Mouse (Mus musculus) stomach, postnatal 0 days (tissue): ENCODE measurements around the gene Rab21. TPM values are rescaled to one million over a fixed set of nuclear protein-coding genes. Genes with fewer than 3 reads are reported as not detected.

Experiments
- ATAC-seq: fragments of 200-750 bp; cut with Nextera tagmentation; 2 replicates; pipeline ENCODE4 v1.8.0; 2017; ENCODE audit not compliant: low FRiP score, low TSS enrichment
- DNase-seq: peaks from one replicate; pipeline ENCODE4 v3.0.0-alpha.2; 2016; ENCODE audit warnings: low spot score
- H3K27ac ChIP-seq: fragments of 300-500 bp; sonication (generic); replicated peaks from 2 replicates; pipeline ENCODE4 v1.5.1; 2014; ENCODE audit warnings: mild to moderate bottlenecking, control low read depth
- H3K27me3 ChIP-seq: fragments of 300-500 bp; sonication (generic); 2 replicates; pipeline ENCODE4 v1.6.1; 2014; ENCODE audit warnings: low read length; ENCODE audit not compliant: control insufficient read depth, insufficient read depth
- H3K36me3 ChIP-seq: fragments of 300-500 bp; sonication (generic); 2 replicates; pipeline ENCODE4 v1.6.1; 2014; ENCODE audit warnings: low read length, mixed read lengths; ENCODE audit not compliant: control insufficient read depth, insufficient read depth
- H3K4me1 ChIP-seq: fragments of 300-500 bp; sonication (generic); replicated peaks from 2 replicates; pipeline ENCODE4 v1.6.1; 2014; ENCODE audit warnings: antibody characterized with exemption; ENCODE audit not compliant: control insufficient read depth, insufficient read depth
- H3K4me2 ChIP-seq: fragments of 300-500 bp; sonication (generic); replicated peaks from 2 replicates; pipeline ENCODE4 v1.6.1; 2014; ENCODE audit warnings: low read depth, mild to moderate bottlenecking, control low read depth, moderate library complexity
- H3K4me3 ChIP-seq: fragments of 300-500 bp; sonication (generic); 2 replicates; pipeline ENCODE4 v1.5.1; 2014; ENCODE audit warnings: low read depth, low read length, control low read depth
- H3K9ac ChIP-seq: fragments of 300-500 bp; sonication (generic); 2 replicates; pipeline ENCODE4 v1.6.1; 2014; ENCODE audit warnings: mild to moderate bottlenecking, low read length, control low read depth, mixed read lengths
- H3K9me3 ChIP-seq: fragments of 300-500 bp; sonication (generic); 2 replicates; pipeline ENCODE4 v1.6.1; 2016; ENCODE audit warnings: low read length; ENCODE audit not compliant: control insufficient read depth
- CTCF ChIP-seq: IDR thresholded peaks from 2 replicates; pipeline ENCODE4 v1.5.1; 2016; ENCODE audit warnings: antibody characterized with exemption, low read depth, mild to moderate bottlenecking, moderate library complexity
- EP300 ChIP-seq: optimal IDR thresholded peaks from 2 replicates; pipeline ENCODE3; 2016; ENCODE audit warnings: antibody characterized with exemption
- WGBS: fragments of 180-500 bp; shearing (Covaris S2); extraction: QIAGEN DNeasy Blood & Tissue Kit; methylation state at CpG from one replicate; pipeline ENCODE4 v1.1.7; 2014; 5-methylcytosine and 5-hydroxymethylcytosine counted together
- polyA plus RNA-seq: library from polyadenylated mRNA; unstranded; fragments of >200 nt; fragmentation: Nextera tagmentation; extraction: Ambion mirVana; gene quantifications from 2 replicates; pipeline ENCODE4 v1.2.1, GENCODE M21; 2015

Gene Rab21
- polyA plus RNA-seq, 1 experiment from 2014 or later = 8.0 TPM

DNA sequence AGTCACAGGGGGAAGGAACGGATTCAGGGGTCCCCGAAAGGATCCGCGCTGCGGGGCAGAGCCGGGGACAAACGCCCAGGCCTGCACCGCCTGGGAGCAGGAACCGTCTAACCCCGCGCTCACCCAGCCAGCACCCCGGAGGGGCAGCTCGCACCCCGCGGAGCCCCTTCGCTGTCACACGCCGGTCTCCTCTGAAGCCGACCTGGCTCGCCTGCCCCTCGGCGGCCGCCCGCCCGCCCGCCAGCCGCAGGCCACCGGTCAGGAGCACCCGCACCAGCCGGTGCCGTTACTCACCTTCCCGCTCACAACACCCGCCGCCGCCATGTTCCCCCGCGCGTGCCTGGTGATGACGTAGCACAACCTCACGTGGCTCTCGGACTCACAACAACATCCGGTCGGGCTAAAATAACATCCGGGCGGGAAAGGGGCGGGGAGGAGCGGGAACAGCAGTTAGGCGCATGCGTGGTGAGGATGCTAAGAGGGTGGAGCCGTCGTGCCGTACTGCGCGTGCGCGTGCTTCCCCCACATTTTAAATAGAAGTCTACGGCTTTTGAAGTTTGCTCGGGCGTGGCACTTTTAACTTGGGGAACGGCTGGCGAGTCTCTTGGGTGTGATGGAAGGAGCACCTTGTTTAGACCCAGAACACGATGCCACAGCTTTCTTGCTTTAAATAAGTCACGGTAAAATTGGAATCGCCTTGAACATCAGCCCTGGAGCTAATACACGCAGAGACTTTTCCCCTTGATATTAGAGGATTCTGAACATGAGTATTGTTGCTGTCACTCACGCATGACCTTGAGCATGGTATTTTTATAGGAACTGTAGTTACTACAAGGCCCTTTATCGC, 64.1 kb downstream of the Rab21 start, which contains the start of gene Tbc1d15:
TSS of gene Tbc1d15 (minus strand) at position 380 of the 847 bp plus-strand sequence.
- peak within 1 kb of the TSS; percentile 75 for H3K4me2 ChIP-seq

DNA sequence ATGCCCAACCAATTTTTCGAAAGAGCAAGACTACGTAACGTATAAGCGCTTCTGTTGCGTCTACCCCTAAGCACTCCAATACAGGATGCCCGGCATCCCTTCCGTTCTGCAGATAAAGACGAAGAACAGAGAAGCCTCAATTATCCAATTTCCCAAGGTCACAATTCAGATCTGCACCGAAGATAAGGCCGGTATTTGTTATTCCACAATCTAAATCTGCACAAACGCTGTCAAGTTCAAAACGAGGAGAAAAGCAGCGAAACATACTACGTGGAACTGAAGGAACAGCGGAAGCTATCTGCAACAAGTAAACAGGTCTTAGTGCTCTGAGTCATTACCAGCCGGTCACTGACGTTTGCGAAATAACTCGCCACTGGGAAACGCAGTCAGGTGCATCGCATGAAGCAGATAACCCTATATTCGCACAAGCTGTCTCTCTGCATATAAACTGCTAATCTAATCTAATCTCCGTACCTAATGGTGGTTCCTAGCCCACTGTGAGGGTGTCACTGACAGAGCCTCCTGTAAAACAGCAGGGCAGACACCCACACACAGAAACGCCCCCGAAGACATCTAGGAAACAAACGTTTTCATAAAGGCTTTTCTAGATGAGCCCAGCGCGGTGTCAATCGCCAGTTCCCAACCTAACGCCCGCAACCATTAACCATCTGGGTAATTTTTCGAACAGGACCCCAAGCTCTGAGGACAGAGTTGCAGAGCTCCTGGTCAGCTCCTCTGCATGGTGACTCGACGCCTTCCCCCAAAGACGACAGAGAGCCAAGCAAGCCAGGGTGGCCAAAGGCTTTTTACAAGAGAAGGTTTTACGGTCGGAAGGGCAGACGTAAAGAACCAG, 64.9 kb downstream of the Rab21 start:
- ATAC-seq = peak; percentile 57
- H3K9ac ChIP-seq = peak overlapping the region; percentile 78

More for the DNA sequence above, 64.1 kb downstream of the Rab21 start, which contains the start of gene Tbc1d15:
- Histone ChIP-seq H3K27me3 (no peaks in the 10 kb centered on the region), H3K4me3 (peak within 1 kb of the TSS; percentile 83), H3K9ac (peak within 1 kb of the TSS; percentile 78), H3K27ac (peak within 1 kb of the TSS; percentile 81), H3K4me1 (0 out of 2 replicates have a peak, but pooled peaks cover 2% of the 10 kb centered on the region), H3K36me3 (no peaks in the 10 kb centered on the region), H3K9me3 (no peaks in the 10 kb centered on the region)
- TF ChIP-seq CTCF (no peak), EP300 (no peak)
- DNase-seq = peak; percentile 99
- peak; percentile 95 for ATAC-seq
- under 1% methylated on average over 58 of the region's 67 CpGs for WGBS

DNA sequence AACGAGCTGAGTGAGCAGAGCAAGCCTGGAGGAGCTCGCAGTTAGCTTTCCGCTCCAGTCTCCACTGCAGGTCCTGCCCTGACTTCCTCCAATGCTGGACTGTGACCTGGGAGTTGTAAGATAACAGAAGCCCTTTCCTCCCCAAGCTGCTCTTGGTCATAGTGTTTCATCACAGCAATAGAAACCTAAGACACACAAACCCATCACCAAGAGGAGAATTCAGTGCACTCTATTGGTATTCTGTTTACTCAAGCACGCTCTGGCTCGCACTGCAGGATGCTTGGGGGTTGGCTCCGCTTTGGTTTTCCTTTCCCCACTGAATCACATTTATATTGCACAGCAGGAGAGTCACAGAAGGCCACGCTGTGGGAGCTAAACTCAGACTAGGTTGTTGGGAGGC, 67.4 kb downstream of the Rab21 start:
- DNase-seq = no peak
- H3K4me3 ChIP-seq = no peak overlapping the region
- H3K9ac ChIP-seq = no peak overlapping the region
- H3K4me2 ChIP-seq = no peak overlapping the region
- no peak for TF ChIP-seq CTCF
- 44% methylated on average over 7 of the region's 7 CpGs for WGBS
- H3K36me3 ChIP-seq = no peaks in the 10 kb centered on the region
- no peaks in the 10 kb centered on the region for H3K27me3 ChIP-seq
- ATAC-seq = no peak
- H3K27ac ChIP-seq = no peak overlapping the region
- 0 out of 2 replicates have a peak, but pooled peaks cover 2% of the 10 kb centered on the region for H3K4me1 ChIP-seq
- H3K9me3 ChIP-seq = no peaks in the 10 kb centered on the region

More for the DNA sequence above, 64.9 kb downstream of the Rab21 start:
- H3K36me3 ChIP-seq = no peaks in the 10 kb centered on the region
- peak overlapping the region; percentile 83 for H3K4me3 ChIP-seq
- 23% methylated on average over 35 of the region's 38 CpGs for WGBS
- H3K4me1 ChIP-seq = 0 out of 2 replicates have a peak, but pooled peaks cover 2% of the 10 kb centered on the region
- H3K9me3 ChIP-seq = no peaks in the 10 kb centered on the region
- no peak for TF ChIP-seq CTCF
- TF ChIP-seq EP300 = no peak
- peak overlapping the region; percentile 75 for H3K4me2 ChIP-seq
- peak overlapping the region; percentile 75 for H3K27ac ChIP-seq
- H3K27me3 ChIP-seq = no peaks in the 10 kb centered on the region
- peak; percentile 55 for DNase-seq

DNA sequence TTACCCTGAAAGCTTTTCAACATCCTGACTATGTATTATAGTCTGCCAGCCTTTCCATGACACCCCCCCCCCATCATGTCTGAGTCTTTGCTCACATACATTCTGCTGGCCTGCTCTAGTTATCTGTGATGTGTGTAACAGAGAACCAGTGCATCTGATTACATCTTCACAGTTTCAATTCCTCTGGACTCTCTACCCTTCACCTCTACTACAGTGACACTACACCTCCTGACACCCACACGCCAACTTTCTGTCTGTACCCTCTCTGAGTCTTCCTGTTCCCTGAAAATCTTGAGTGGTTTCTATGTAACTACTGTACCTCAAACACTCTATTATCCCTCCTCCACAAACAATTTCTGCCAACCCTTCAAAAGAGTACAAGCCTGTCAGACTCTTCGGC, 69.9 kb downstream of the Rab21 start:
- no peak overlapping the region for H3K27ac ChIP-seq
- H3K4me2 ChIP-seq = no peak overlapping the region
- no peaks in the 10 kb centered on the region for H3K4me1 ChIP-seq
- H3K4me3 ChIP-seq = no peak overlapping the region
- H3K36me3 ChIP-seq = no peaks in the 10 kb centered on the region
- 87% methylated on average over 2 of the region's 2 CpGs for WGBS
- no peaks in the 10 kb centered on the region for H3K9me3 ChIP-seq
- DNase-seq = no peak
- no peak overlapping the region for H3K9ac ChIP-seq
- no peaks in the 10 kb centered on the region for H3K27me3 ChIP-seq
- TF ChIP-seq CTCF (no peak), EP300 (no peak)
- ATAC-seq = no peak

DNA sequence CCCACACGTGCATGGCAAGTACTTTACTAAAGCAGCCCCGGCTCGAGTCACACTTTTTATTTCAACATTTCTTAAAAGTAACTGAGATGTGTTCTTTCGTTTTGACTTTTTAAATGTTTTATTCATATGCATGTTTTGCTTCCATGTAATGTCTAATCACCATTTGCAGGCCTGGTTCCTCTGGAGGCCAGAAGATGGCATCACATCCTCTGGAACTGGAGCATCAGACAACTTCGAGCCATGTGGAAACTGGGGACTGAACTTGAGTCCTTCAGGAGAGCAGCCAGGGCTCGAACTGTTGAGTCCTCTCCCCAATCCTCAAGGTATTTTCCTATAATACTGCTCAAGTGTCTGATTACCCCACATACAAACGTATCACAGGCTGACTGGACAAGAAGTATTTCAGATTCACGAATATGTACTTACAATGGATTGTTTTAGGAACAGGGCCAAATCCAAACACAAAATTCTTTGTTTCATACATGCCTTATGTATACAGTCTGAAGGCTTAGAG, 74.3 kb downstream of the Rab21 start:
- ATAC-seq (no peak), DNase-seq (no peak)
- H3K4me2 ChIP-seq = no peak overlapping the region
- no peak overlapping the region for H3K4me3 ChIP-seq
- no peak overlapping the region for H3K9ac ChIP-seq
- no peaks in the 10 kb centered on the region for H3K9me3 ChIP-seq
- H3K27me3 ChIP-seq = no peaks in the 10 kb centered on the region
- WGBS = 57% methylated on average over 8 of the region's 8 CpGs
- no peak for TF ChIP-seq EP300
- peak; percentile 70 for TF ChIP-seq CTCF
- H3K27ac ChIP-seq = no peak overlapping the region
- no peaks in the 10 kb centered on the region for H3K4me1 ChIP-seq
- peaks cover 8% of the 10 kb centered on the region; the same call in 1 of the 2 replicates for H3K36me3 ChIP-seq
